Mouse (Mus musculus) liver, embryonic 11.5 days (tissue): ENCODE results near the gene Gbe1. TPM values are rescaled to one million over a fixed set of nuclear protein-coding genes. Genes with fewer than 3 reads are reported as not detected.
A peak's percentile ranks its signal among the peaks of the same experiment; 100 is the strongest.

Source experiments
- ATAC-seq: fragments of 200-750 bp; cut with Nextera tagmentation; replicated peaks from 2 replicates; pipeline ENCODE4 v1.8.0; 2017; ENCODE audit warnings: moderate number of reproducible peaks, mild to moderate bottlenecking, moderate TSS enrichment, moderate library complexity; ENCODE audit not compliant: low FRiP score
- DNase-seq: peaks from one replicate; pipeline ENCODE4 v3.0.0-alpha.2; 2017; ENCODE audit warnings: low spot score
- H3K27ac ChIP-seq: fragments of 300-500 bp; sonication (generic); 2 replicates; pipeline ENCODE4 v1.5.1; 2014; ENCODE audit warnings: mild to moderate bottlenecking, low read depth, low read length, control low read depth
- H3K27me3 ChIP-seq: fragments of 300-500 bp; sonication (generic); replicated peaks from 2 replicates; pipeline ENCODE4 v1.6.1; 2014; ENCODE audit warnings: low read length, mixed read lengths; ENCODE audit not compliant: control insufficient read depth, insufficient read depth
- H3K36me3 ChIP-seq: fragments of 300-500 bp; sonication (generic); 2 replicates; pipeline ENCODE4 v1.6.1; 2014; ENCODE audit warnings: mild to moderate bottlenecking, low read length, moderate library complexity, mixed read lengths; ENCODE audit not compliant: control insufficient read depth, insufficient read depth
- H3K4me1 ChIP-seq: fragments of 300-500 bp; sonication (generic); replicated peaks from 2 replicates; pipeline ENCODE4 v1.6.1; 2014; ENCODE audit warnings: low read length, mixed read lengths; ENCODE audit not compliant: control insufficient read depth, insufficient read depth
- H3K4me2 ChIP-seq: fragments of 300-500 bp; sonication (generic); 2 replicates; pipeline ENCODE4 v1.6.1; 2014; ENCODE audit warnings: mild to moderate bottlenecking, control low read depth, moderate library complexity
- H3K4me3 ChIP-seq: fragments of 300-500 bp; sonication (generic); 2 replicates; pipeline ENCODE4 v1.5.1; 2014; ENCODE audit warnings: low read depth, low read length, control low read depth
- H3K9ac ChIP-seq: fragments of 300-500 bp; sonication (generic); 2 replicates; pipeline ENCODE4 v1.6.1; 2014; ENCODE audit warnings: low read depth, low read length, control low read depth
- H3K9me3 ChIP-seq: fragments of 300-500 bp; sonication (generic); 2 replicates; pipeline ENCODE4 v1.6.1; 2016; ENCODE audit warnings: low read length, inconsistent platforms, mixed read lengths; ENCODE audit not compliant: control insufficient read depth
- WGBS: fragments of 180-500 bp; shearing (Covaris S2); extraction: QIAGEN DNeasy Blood & Tissue Kit; methylation state at CpG from one replicate; pipeline ENCODE4 v1.1.7; 2014; 5-methylcytosine and 5-hydroxymethylcytosine counted together
- polyA plus RNA-seq: library from polyadenylated mRNA; unstranded; fragments of >200 nt; fragmentation: Nextera tagmentation; extraction: Ambion mirVana; gene quantifications from 2 replicates; pipeline ENCODE4 v1.2.1, GENCODE M21; 2014

Gbe1 gene
- 9.4 and 13.1 TPM in 2 replicates for polyA plus RNA-seq

DNA sequence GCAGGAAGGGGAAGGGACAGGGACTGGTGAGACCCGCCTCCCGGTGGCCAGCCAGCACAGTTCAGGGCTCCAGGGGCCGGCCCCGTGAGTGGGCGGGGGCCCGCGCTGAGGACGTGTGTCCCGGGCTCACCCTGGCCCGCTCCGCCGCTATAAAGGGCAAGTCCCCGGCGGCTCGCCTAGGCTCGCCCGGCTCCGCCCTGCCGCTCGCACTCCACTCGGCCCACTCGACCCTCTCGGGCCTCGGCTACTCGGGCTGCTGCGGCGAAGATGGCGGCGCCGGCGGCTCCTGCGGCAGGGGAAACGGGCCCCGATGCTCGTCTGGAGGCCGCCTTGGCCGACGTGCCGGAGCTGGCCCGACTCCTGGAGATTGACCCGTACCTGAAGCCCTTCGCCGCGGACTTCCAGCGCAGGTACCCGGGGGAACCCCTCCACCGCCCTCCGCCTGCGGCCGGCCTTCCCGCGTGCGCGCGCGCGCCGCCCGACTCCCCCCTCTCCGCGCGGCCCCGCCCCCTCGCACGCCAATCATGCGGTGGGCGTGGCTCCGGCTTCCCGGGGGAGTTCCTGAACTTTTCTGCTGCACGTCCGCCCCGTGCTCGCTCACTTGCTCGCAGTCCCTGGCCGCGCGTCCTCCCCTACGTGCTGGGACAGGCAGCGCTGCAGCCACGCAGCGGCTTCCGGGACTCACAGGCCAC, at the start of gene Gbe1:
TSS of gene Gbe1 (plus strand) at position 64 of the 692 bp plus-strand sequence.
- peak within 1 kb of the TSS; percentile 74 for H3K4me2 ChIP-seq
- H3K4me1 ChIP-seq, result no peaks in the 10 kb centered on the region
- H3K9ac ChIP-seq, result peak within 1 kb of the TSS; percentile 82
- no peaks in the 10 kb centered on the region for H3K9me3 ChIP-seq
- under 1% methylated on average over 81 of the region's 82 CpGs for WGBS
- H3K36me3 ChIP-seq, result no peaks in the 10 kb centered on the region
- no peaks in the 10 kb centered on the region for H3K27me3 ChIP-seq
- peak; percentile 96 for DNase-seq
- ATAC-seq, result peak; percentile 96
- peak within 1 kb of the TSS; percentile 60 for H3K4me3 ChIP-seq
- H3K27ac ChIP-seq, result peak within 1 kb of the TSS; percentile 88

DNA sequence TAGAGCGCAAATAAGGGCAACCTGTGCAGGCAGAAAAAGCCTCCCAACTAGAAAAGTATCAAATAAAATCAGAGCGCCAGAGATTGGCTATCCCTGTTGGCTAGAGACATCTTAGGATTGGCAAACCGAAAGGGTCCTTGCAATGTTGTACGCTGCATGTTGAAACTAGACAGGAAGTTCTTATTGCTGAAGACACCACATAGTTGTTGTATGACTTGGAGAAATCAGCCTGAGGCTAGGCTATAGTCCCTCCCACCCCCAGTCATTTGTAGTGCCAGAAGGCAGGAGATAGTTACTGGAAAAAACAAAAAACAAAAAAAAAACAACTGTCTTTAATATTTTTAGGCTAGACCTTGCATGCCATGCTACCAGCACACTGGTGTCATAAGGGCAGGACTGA, 3.1 kb upstream of the Gbe1 start:
- Histone ChIP-seq H3K9me3 (no peaks in the 10 kb centered on the region), H3K9ac (no peak overlapping the region), H3K4me1 (no peaks in the 10 kb centered on the region), H3K36me3 (no peaks in the 10 kb centered on the region), H3K4me3 (no peak overlapping the region), H3K27ac (no peak overlapping the region), H3K4me2 (no peak overlapping the region), H3K27me3 (no peaks in the 10 kb centered on the region)
- WGBS, result 77% methylated on average over 4 of the region's 4 CpGs
- ATAC-seq (no peak), DNase-seq (no peak)

DNA sequence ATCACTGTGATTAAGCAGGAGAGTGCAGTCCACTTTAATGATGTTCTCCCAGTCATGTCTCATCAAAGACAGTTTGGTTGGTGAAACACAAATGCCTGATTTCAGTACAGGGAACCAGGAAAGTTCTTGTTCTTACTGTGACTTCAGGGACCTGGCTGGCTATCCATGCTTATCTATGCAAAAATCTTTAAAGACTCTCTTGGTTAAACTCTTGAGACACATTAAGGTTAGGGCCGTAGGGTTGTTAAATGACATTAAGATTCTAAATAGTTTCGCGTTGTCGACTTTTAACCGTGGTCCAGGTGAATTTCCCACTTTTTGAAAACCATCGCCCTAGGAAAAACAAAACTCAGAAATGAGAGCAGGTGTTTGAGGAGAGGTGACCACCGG, 258 bp upstream of the Gbe1 start:
- H3K27me3 ChIP-seq, result no peaks in the 10 kb centered on the region
- H3K36me3 ChIP-seq, result no peaks in the 10 kb centered on the region
- peak overlapping the region; percentile 88; the same call in 1 of the 2 replicates for H3K27ac ChIP-seq
- 5% methylated on average over 7 of the region's 7 CpGs for WGBS
- H3K9me3 ChIP-seq, result no peaks in the 10 kb centered on the region
- H3K4me2 ChIP-seq, result peak overlapping the region; percentile 74
- peak overlapping the region; percentile 82; the same call in 1 of the 2 replicates for H3K9ac ChIP-seq
- DNase-seq, result no peak
- no peaks in the 10 kb centered on the region for H3K4me1 ChIP-seq
- no peak for ATAC-seq
- H3K4me3 ChIP-seq, result peak overlapping the region; percentile 60

DNA sequence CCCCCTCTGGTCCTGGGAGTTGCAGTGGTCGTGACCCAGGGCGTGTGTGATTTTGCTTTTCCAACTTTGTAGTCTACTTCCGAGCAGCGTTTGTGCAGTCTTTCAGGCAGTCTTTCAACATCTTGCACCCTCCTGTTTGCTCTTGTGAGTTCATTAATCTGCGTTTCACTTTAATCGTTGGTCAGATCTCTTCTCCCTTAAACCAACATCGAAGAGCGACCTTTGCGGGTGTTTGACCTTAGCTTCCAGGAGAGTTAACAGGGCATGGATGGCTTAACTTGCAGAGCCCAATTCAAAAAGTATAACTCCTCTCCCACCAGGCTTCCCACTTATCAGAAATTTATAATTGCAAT, 805 bp downstream of the Gbe1 start:
- H3K9ac ChIP-seq, result peak overlapping the region; percentile 82
- no peaks in the 10 kb centered on the region for H3K27me3 ChIP-seq
- peak; percentile 21; the same call in 1 of the 2 replicates for ATAC-seq
- no peaks in the 10 kb centered on the region for H3K9me3 ChIP-seq
- no peak for DNase-seq
- no peaks in the 10 kb centered on the region for H3K4me1 ChIP-seq
- peak overlapping the region; percentile 74 for H3K4me2 ChIP-seq
- peak overlapping the region; percentile 60 for H3K4me3 ChIP-seq
- no peaks in the 10 kb centered on the region for H3K36me3 ChIP-seq
- WGBS, result under 1% methylated on average over 9 of the region's 9 CpGs
- H3K27ac ChIP-seq, result peak overlapping the region; percentile 88

DNA sequence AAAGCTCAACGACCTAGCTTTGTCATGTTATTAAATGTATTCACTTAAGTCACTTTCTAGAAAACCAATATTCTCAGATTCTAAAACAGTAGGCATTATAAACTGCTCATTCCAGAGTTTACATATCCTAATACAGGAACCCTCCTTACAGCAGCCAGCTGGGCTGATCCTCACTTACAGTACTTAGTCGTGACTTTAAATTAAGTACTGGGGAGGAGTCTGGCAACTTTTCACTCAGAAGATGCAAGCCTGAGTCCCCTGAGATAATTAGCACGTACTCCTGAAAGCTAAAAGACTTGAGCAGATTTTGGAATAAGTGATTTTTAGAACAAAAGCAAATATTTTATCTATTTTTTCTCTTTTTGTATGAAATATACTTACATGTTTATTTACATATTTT, 1.5 kb downstream of the Gbe1 start:
- Histone ChIP-seq H3K27ac (no peak overlapping the region), H3K4me1 (no peaks in the 10 kb centered on the region), H3K4me3 (no peak overlapping the region), H3K4me2 (peak overlapping the region; percentile 74), H3K9ac (no peak overlapping the region), H3K27me3 (no peaks in the 10 kb centered on the region), H3K36me3 (no peaks in the 10 kb centered on the region), H3K9me3 (no peaks in the 10 kb centered on the region)
- WGBS, result 54% methylated on average over 3 of the region's 3 CpGs
- DNase-seq, result no peak
- no peak for ATAC-seq

DNA sequence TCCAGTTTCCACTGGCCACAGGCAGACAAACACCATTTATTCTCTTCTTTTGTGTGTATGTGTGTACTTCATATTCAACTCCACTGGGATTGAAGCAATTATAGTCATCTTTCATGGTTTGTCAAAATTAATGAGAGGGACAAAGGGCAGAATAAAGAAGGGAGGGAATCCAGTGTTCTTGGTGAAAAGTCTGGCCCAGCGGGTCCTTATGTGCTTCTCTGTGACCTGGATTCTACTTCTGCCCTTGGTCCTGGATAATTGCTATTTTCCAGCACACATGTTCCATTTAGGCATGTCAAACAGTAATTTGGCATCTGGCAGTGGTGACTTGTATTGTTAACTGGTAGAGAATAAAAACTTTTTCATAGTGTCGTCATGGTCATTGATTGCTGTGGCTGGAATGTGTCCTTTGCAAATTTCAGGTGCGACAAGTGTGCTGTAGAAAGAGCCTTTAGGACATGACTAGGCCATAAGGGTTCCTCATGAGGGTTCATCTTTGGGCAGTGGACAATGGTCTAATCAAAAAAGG, 2.2 kb downstream of the Gbe1 start:
- Histone ChIP-seq H3K27ac (no peak overlapping the region), H3K4me2 (no peak overlapping the region), H3K9me3 (no peaks in the 10 kb centered on the region), H3K4me3 (no peak overlapping the region), H3K36me3 (no peaks in the 10 kb centered on the region), H3K9ac (no peak overlapping the region), H3K4me1 (no peaks in the 10 kb centered on the region), H3K27me3 (no peaks in the 10 kb centered on the region)
- WGBS, result 85% methylated on average over 3 of the region's 3 CpGs
- DNase-seq, result no peak
- no peak for ATAC-seq

DNA sequence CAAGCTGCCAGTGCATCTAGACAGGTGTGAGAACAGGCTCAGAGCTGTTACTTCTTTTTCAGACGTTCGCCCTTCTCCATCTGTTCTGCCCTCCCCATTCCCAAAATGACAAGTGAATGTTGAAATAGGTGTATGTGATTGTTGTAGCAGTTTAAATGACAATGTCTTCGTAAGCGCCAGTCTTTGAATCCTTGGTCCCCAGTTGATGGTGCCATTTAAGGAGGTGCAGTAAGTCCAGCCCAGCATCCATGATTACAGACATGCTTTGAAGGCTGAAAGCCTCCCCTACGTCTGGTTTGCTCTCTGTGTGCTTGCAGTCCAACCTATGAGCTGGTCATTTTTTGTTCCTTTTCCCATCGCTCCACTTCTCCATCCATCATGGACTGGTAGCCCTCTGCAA, 5.6 kb downstream of the Gbe1 start:
- Histone ChIP-seq H3K4me2 (no peak overlapping the region), H3K27me3 (no peaks in the 10 kb centered on the region), H3K36me3 (no peaks in the 10 kb centered on the region), H3K4me1 (no peaks in the 10 kb centered on the region), H3K4me3 (no peak overlapping the region), H3K9me3 (no peaks in the 10 kb centered on the region), H3K9ac (no peak overlapping the region), H3K27ac (no peak overlapping the region)
- WGBS, result 87% methylated on average over 6 of the region's 6 CpGs
- no peak for ATAC-seq
- DNase-seq, result no peak

DNA sequence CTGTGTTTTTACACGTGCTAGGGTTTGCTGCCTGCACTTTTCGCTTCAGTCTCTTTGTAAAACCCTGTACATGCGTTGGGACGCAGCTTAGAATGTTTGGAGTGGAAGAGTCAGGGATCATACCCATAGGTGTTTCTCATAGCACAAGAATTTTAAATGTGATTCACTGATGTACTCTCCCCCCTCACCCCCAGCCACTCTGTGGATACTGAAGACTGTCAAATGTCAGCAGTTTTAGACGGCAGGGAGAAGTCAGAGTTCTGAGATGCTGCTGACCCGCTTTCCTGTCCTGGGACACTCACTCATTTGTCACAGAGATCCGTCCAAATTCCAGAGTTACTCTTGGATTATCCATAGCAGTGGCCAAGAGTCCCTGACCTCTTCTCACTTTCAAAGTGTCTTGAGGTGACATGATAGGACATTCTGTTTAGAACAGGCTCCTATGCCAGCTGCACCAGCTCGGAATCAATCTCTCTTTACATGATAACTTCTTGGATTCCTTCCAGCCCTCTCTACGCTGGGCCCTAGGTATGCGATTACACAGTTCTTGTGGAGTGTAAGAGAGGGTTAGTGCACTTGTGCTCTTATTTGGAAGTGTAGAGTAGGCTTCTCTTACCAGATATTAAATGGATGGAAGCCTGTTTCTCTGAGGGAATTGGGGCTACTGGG, 7.0 kb downstream of the Gbe1 start:
- Histone ChIP-seq H3K4me2 (no peak overlapping the region), H3K27me3 (no peaks in the 10 kb centered on the region), H3K27ac (no peak overlapping the region), H3K4me3 (no peak overlapping the region), H3K4me1 (no peaks in the 10 kb centered on the region), H3K9ac (no peak overlapping the region), H3K9me3 (no peaks in the 10 kb centered on the region), H3K36me3 (no peaks in the 10 kb centered on the region)
- DNase-seq (no peak), ATAC-seq (no peak)
- 69% methylated on average over 10 of the region's 10 CpGs for WGBS
